Mouse (Mus musculus) heart, postnatal 4 days (tissue): ENCODE measurements around the gene Gse1. TPM values are rescaled to one million over a fixed set of nuclear protein-coding genes. Genes with fewer than 3 reads are reported as not detected.

Source experiments
- DNase-seq: peaks from one replicate; pipeline ENCODE4 v3.0.0; 2021
- total RNA-seq, 2 experiments: library from RNA; stranded (reverse); gene quantifications; 2 replicates each; pipeline ENCODE4 v1.2.3; 2021

Gse1 gene
- total RNA-seq, 2 experiments from 2014 or later, result 33.5 to 37.4 TPM

GRCm38 (mm10) chr8:120580336-120581000 is 352.2 kb downstream of the Gse1 start:
- no peak for DNase-seq

DNA sequence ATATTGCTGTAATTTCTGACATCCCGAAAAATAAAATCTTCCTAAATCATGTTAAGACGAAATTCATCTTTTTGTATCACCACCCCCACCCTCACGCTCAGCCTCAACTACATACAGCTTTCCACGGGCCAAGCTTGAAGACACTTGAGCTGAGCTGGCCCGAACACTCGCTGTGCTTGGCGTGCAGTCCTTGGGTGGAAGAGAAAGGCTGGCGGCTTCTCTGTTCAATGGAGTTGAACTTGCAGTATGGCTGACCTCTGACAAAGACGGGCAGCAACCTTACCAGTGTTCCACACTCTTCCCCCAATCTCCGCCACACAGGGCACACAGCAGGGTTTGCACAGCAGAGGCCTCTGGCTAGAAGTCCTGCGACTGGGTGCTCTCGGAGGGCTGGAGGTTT is 353.1 kb downstream of the Gse1 start:
- DNase-seq, result no peak

GRCm38 (mm10) chr8:120581811-120582210 is 353.6 kb downstream of the Gse1 start:
- DNase-seq, result peak; percentile 56

GRCm38 (mm10) chr8:120585521-120585920 is 357.3 kb downstream of the Gse1 start:
- DNase-seq, result peak; percentile 51

DNA sequence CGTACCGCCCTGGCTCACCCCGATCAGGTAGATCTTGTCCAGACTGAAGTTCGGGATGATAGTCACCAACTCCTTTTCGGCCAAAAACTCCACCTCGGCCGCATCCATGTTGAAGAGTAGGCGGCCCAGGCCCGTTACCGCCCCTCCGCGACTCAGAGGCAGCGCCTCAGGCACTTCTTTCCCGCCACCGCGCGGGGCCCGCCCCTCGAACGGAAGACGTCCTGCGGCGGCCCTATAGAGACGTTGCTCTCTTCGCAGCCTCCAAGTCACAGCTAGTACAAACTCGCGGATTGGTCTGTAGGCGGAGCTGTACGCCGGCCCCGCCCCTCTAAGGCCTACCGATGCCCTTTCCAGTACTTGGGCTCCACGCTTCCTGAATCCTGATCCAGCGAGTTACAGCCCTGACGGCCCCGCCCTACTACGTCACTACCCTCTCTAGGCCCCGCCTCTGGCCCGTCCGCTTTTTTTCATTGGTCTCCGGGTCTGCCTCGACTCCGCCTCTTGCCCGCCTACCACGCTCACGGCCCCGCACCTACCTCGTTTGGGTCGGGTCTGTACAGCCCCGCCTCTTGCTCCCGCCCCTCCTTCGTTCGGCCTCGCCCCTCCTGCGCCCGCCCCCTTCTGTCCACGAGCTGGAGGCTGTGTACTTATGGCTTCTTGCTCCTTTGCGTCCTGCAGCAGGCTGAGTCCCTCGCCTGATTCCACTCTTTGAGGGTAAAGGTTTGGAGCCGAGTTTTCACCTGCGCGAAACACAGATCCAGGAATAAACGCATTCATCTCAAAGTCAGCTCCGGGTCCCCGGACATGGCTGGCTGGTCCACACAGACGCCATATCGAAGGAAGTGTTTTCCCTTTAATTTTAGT is 360.9 kb downstream of the Gse1 start, which contains the start of gene Gins2:
Gene Gins2, minus strand, starts transcription at position 397 of the 864 bp plus-strand sequence.
- peak; percentile 99 for DNase-seq

- peak; percentile 87 for DNase-seq
These were observed 361.7 kb downstream of the Gse1 start for GRCm38 (mm10) chr8:120589921-120590320.

DNA sequence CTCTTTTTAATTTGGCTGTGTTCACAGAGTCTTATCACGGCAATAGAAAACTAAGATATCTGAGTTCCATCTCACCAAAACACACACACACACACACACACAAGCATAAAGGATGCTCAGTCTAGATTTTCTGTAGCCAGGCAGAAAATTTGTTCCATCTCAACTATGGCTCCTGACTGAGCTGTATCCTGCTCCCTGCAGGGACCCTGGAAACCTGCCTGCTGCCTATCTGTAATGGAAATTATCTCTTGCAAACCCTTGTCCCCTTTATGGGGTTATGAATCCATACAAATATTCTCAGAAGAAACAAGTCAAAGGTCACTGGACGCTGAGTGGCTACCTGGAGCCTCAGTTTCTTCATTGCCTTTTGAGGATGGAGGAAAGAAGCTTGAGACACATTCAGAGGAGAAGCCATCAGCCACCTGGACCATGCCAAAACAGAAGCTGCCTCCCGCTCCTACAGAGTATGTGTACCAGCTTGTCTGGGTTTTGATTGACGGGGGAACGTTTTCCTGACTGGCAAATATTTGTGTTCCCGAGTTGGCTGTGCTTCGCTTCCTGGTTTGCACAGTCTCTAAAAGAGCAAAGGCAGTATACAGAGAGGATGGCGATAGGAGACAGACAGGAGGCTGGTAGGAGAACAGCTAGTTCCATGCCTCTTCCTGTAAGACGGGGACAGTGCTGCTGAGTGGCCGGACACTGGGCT is 363.5 kb downstream of the Gse1 start:
- DNase-seq, result no peak

DNA sequence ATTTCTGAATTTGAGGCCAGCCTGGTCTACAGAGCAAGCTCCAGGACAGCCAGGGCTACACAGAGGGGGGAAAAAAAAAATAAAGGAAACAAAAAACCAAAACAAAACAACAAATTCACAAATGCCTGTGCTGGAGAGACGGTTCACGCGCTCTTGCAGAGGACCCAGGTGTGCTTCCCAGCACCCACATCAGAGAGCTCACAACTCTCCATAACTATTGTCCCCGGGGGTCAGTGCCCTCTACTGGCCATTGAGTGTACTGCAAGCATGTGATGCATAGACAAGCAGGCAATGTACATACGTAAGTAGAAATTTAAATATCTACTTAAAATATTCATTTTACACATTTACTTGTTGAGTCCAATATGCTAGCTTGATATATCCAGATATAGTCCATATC is 366.3 kb downstream of the Gse1 start:
- DNase-seq, result no peak

DNA sequence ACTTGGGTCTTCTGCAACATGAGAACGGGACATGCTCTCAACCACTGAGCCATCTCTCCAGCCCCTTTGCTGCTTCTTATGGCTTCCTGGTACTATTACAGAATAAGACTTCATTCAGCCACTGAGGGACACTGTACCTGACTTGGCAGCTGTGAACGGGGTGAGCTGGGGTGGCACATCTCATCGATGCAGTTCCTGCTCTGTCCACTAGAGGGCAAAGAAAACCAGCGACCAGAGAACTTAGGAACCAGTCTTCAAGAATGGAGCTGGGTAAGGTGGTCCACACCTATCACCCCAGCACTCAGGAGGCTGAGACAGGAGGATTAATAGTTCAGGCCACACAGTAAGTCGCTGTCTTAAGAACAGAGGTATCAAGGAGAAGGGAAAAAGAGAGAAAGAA is 367.7 kb downstream of the Gse1 start:
- DNase-seq, result peak; percentile 77

- peak; percentile 49 for DNase-seq
These were observed 370.3 kb downstream of the Gse1 start for GRCm38 (mm10) chr8:120598579-120598978.

DNA sequence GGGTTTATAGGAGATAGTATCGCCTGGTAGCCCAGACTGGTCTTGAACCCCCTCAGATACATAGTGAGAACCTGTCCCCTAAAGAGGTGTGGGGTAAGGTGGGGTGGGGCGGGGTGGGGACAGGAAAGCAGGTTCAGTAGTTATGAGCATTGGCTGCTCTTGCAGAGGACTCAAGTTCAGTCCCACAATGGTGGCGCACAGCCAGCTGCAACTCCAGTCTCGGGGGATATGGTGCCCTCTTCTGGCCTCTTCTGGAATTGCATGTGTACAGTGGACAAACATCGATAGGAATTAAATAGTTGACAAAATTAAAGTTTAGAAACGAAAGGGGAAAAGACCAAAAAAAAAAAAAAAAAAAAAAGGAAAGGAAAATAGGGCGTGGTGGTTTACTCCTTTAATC is 371.2 kb downstream of the Gse1 start:
- peak; percentile 91 for DNase-seq

GRCm38 (mm10) chr8:120602672-120603071 is 374.4 kb downstream of the Gse1 start:
- no peak for DNase-seq

GRCm38 (mm10) chr8:120607460-120607859 is 379.2 kb downstream of the Gse1 start:
- no peak for DNase-seq

DNA sequence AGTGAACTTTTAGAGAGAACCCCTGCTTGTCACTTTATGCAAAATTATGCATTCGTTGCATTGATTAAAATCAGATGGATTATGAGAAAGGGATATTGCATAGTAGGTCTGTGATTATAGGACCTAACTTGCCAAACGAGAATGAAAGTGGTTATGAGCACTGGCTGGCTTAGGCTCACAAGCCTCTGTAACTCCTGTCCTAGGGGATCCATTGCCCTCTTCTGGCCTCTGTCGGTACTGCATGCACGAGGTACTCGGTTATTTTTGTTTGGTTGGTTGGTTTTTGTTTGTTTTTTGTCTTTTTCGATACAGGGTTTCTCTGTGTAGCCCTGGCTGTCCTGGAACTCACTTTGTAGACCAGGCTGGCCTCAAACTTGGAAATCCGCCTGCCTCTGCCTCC is 379.6 kb downstream of the Gse1 start:
- peak; percentile 86 for DNase-seq

GRCm38 (mm10) chr8:120610824-120611223 is 382.6 kb downstream of the Gse1 start:
- DNase-seq, result no peak

GRCm38 (mm10) chr8:120614491-120614890 is 386.2 kb downstream of the Gse1 start:
- DNase-seq, result no peak

DNA sequence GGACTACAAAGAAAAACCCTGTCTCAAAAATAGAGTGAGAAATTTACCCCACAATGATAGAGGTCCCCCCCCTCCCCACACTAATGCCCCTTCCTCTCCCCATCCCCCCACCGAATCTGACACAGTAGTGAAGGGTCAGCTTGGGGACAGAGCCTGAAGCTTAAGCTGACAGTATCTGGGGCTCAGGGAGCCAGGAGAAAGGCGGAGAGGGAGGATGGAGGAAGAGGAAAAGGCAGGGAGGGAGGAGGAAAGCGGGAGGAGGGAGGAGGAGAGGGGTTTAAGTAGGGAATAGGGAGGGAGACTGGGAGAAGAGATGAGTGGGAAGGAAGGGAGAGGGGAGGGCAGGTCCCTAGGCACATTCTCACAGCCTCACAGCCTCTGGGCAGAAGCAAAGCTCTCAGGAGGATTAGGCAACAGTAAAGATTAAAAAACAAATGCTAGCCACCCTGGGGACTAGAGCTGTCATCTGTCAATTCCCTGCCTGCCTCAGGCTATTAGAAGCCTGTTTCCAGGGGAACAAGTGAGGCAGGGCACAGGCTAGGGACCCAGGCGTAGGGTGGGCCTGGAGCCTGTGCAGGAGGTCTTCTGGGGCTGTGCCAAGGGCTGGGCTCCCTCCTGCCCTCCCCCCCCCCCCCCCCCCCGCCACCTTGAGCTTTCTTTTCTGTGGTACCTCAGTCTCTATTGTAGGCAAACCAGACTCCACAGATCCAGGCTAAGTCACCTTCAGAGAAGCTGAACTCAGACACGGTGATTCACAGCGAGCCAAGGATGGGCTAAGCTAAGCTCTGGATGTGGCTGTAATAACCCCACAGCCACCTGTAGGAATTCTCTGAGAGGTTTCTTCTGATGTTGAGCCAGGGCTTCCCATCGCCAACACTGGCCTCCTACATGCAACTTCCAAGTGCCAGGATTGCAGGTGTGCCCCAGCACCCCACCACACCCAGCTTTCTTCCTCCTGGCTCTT is 388.7 kb downstream of the Gse1 start:
- DNase-seq, result no peak

- peak; percentile 85 for DNase-seq
These were observed 389.9 kb downstream of the Gse1 start for GRCm38 (mm10) chr8:120618110-120618509.

GRCm38 (mm10) chr8:120619235-120620180 is 391.3 kb downstream of the Gse1 start:
- peak; percentile 32 for DNase-seq

DNA sequence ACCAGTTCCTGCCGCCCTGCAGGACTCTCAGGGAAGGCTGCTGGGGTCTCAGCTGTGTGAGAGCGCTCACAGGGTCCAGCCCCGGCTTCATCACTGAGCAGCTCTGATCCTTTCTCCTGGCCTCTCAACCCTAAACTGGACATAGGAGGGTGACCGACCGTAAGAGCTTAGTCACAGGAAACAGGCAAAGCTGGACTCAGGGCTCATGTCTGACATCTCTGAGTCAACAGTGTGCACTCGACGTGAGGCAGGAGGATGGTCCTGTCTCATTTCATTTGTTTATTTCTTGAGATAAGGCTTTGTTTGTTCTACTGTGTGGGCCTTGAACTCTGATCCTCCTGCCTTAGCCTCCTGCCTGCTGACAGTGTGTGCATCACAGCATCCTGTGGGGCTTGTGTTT is 392.2 kb downstream of the Gse1 start:
- no peak for DNase-seq

DNA sequence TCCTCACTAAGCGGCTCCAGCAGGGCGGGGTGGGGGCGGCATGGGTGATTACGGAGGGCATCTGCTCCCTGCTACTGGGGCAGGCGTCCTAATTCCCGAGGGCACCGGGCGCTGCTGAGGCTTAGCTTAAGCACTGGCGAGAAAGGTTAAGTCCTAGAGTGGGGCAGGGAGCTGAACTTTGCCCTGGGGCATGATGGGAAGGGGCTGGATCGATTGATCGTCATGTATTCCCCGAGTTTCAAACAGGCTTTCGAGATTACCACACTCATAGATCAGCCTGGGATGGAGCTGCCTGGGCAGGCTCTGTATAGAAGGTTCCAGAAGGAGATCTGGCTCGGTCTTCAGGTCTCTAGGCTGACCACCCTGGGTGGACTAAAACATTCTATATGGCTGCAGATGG is 393.9 kb downstream of the Gse1 start:
- DNase-seq, result no peak
